Mouse (Mus musculus) embryonic facial prominence, embryonic 12.5 days (tissue): ENCODE results near the gene Pip4k2a. TPM values are rescaled to one million over a fixed set of nuclear protein-coding genes. Genes with fewer than 3 reads are reported as not detected.

Source experiments
- ATAC-seq: fragments of 200-750 bp; cut with Nextera tagmentation; 2 replicates; pipeline ENCODE4 v1.8.0; 2017; ENCODE audit not compliant: insufficient number of reproducible peaks, insufficient read depth, low FRiP score, low TSS enrichment
- H3K27ac ChIP-seq: fragments of 300-500 bp; sonication (generic); 2 replicates; pipeline ENCODE4 v1.5.1; 2016; ENCODE audit warnings: mild to moderate bottlenecking
- H3K27me3 ChIP-seq: fragments of 300-500 bp; sonication (generic); 2 replicates; pipeline ENCODE4 v1.6.1; 2016; ENCODE audit warnings: mild to moderate bottlenecking, moderate library complexity
- H3K36me3 ChIP-seq: fragments of 300-500 bp; sonication (generic); 2 replicates; pipeline ENCODE4 v1.6.1; 2016; ENCODE audit warnings: mild to moderate bottlenecking
- H3K4me1 ChIP-seq: fragments of 300-500 bp; sonication (generic); 2 replicates; pipeline ENCODE4 v1.6.1; 2016
- H3K4me2 ChIP-seq: fragments of 300-500 bp; sonication (generic); replicated peaks from 2 replicates; pipeline ENCODE4 v1.6.1; 2016; ENCODE audit warnings: mild to moderate bottlenecking, moderate library complexity
- H3K4me3 ChIP-seq: fragments of 300-500 bp; sonication (generic); 2 replicates; pipeline ENCODE4 v1.5.1; 2016; ENCODE audit warnings: mild to moderate bottlenecking
- H3K9ac ChIP-seq: fragments of 300-500 bp; sonication (generic); 2 replicates; pipeline ENCODE4 v1.6.1; 2016; ENCODE audit warnings: mild to moderate bottlenecking, moderate library complexity
- H3K9me3 ChIP-seq: fragments of 300-500 bp; sonication (generic); 2 replicates; pipeline ENCODE4 v1.6.1; 2016; ENCODE audit warnings: mild to moderate bottlenecking, moderate library complexity
- WGBS: fragments of 180-500 bp; shearing (Covaris S2); methylation state at CpG from one replicate; pipeline ENCODE4 v1.1.7; 2016; 5-methylcytosine and 5-hydroxymethylcytosine counted together
- polyA plus RNA-seq: library from polyadenylated mRNA; unstranded; fragments of >200 nt; fragmentation: Nextera tagmentation; extraction: Ambion mirVana; gene quantifications from 2 replicates; pipeline ENCODE4 v1.2.1, GENCODE M21; 2016

The Pip4k2a gene
- polyA plus RNA-seq, 1 experiment from 2014 or later: 10.2 TPM

DNA sequence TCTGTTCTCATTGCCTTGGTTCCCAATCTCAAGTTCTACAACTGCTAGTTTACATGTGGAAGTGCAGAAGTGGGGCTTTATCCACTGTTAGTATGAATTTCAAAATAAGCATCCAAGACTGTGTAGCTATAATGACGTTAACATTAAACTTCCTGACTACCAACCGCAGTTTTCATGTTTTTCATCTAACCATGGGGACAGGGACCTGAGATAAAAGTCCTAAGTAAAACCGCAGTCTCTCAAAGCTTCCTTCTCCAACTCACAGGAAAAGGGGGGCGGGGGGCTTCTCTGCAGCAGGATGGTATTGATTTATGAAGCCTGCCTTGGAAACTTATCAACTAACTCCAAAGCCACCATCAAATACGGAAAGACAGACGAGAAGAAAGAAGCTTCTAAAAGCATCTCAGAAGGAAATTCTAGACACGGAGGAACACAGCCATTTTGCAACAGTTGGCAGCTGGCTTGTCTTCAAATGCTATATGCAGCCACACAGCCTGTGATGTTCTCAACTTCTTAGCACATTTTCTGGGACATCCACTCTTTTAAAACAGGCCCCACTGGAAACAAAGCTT, 45.7 kb downstream of the Pip4k2a start:
- Histone ChIP-seq H3K27me3 (no peaks in the 10 kb centered on the region), H3K9ac (no peak overlapping the region), H3K4me3 (no peak overlapping the region), H3K4me2 (no peak overlapping the region), H3K9me3 (no peaks in the 10 kb centered on the region), H3K4me1 (peaks cover 17% of the 10 kb centered on the region; the same call in 1 of the 2 replicates), H3K36me3 (no peaks in the 10 kb centered on the region), H3K27ac (no peak overlapping the region)
- no peak for ATAC-seq
- WGBS: 41% methylated on average over 7 of the region's 7 CpGs

- WGBS: 79% methylated on average over 2 of the region's 2 CpGs
- Histone ChIP-seq H3K4me1 (peaks cover 16% of the 10 kb centered on the region; the same call in 1 of the 2 replicates), H3K4me3 (no peak overlapping the region), H3K9me3 (no peaks in the 10 kb centered on the region), H3K27ac (no peak overlapping the region), H3K9ac (no peak overlapping the region), H3K36me3 (no peaks in the 10 kb centered on the region), H3K27me3 (no peaks in the 10 kb centered on the region), H3K4me2 (no peak overlapping the region)
- no peak for ATAC-seq
Observed at GRCm38 (mm10) chr2:18950758-18951157, 47.2 kb downstream of the Pip4k2a start.

- H3K4me3 ChIP-seq: no peak overlapping the region
- H3K9ac ChIP-seq: no peak overlapping the region
- no peaks in the 10 kb centered on the region for H3K27me3 ChIP-seq
- no peak overlapping the region for H3K27ac ChIP-seq
- H3K4me2 ChIP-seq: no peak overlapping the region
- ATAC-seq: no peak
- 79% methylated on average over 7 of the region's 7 CpGs for WGBS
- H3K36me3 ChIP-seq: no peaks in the 10 kb centered on the region
- peaks cover 12% of the 10 kb centered on the region; the same call in 1 of the 2 replicates for H3K4me1 ChIP-seq
- H3K9me3 ChIP-seq: no peaks in the 10 kb centered on the region
Observed at GRCm38 (mm10) chr2:18948741-18949140, 49.2 kb downstream of the Pip4k2a start.

DNA sequence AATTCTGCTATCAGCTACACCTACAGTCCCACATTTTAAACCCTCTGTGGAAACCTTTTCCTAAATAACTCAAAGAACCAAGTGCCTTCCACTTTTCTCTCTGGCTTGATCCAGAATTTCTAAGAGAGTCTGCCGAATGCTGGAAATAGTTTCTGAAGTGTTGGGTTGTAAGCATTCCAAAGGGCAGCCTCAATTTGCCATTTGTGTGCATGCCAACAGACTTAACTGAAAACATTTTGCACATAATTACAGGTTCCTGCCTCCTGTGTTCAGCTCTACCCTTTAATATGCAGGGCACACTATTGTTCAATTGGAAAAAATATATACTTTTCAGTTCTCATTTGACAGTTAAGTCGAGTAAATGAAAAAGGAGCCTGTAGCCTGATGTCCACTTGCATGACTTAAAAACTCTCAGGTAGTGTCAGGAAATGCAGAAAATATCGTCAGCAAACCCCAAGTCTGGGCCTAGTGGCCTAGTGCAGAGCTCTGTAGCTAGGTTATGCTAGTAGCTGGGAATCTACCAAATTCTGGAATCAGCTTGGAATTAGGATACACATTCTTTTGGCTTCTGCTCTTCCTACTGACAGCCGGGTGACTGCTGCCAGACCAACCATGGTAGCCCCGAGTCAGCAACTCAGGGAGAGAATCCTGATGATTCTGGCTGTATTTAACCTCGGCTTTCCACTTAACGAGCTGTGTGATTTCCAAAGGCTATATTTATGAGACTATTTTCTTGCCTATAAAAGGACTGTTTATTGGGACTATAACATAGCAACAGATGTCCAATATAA, 50.1 kb downstream of the Pip4k2a start:
- Histone ChIP-seq H3K9ac (no peak overlapping the region), H3K27ac (no peak overlapping the region), H3K27me3 (no peaks in the 10 kb centered on the region), H3K4me3 (no peak overlapping the region), H3K36me3 (no peaks in the 10 kb centered on the region), H3K4me1 (peaks cover 7% of the 10 kb centered on the region; the same call in 1 of the 2 replicates), H3K4me2 (no peak overlapping the region), H3K9me3 (no peaks in the 10 kb centered on the region)
- ATAC-seq: no peak
- WGBS: 49% methylated on average over 7 of the region's 7 CpGs

GRCm38 (mm10) chr2:18945438-18945837, 52.5 kb downstream of the Pip4k2a start:
- Histone ChIP-seq H3K4me3 (no peak overlapping the region), H3K9me3 (no peaks in the 10 kb centered on the region), H3K27ac (no peak overlapping the region), H3K36me3 (no peaks in the 10 kb centered on the region), H3K27me3 (no peaks in the 10 kb centered on the region), H3K9ac (no peak overlapping the region), H3K4me1 (no peaks in the 10 kb centered on the region; the same call in 1 of the 2 replicates), H3K4me2 (no peak overlapping the region)
- 58% methylated on average over 1 of the region's 1 CpGs for WGBS
- ATAC-seq: no peak

GRCm38 (mm10) chr2:18943930-18944329, 54.0 kb downstream of the Pip4k2a start:
- WGBS: 81% methylated on average over 2 of the region's 2 CpGs

GRCm38 (mm10) chr2:18943366-18943765, 54.6 kb downstream of the Pip4k2a start:
- no peaks in the 10 kb centered on the region for H3K27me3 ChIP-seq
- 72% methylated on average over 4 of the region's 4 CpGs for WGBS

More at GRCm38 (mm10) chr2:18943930-18944329, 54.0 kb downstream of the Pip4k2a start:
- no peak for ATAC-seq
- no peak overlapping the region for H3K4me3 ChIP-seq
- H3K4me1 ChIP-seq: peaks cover 3% of the 10 kb centered on the region
- no peak overlapping the region for H3K9ac ChIP-seq
- H3K9me3 ChIP-seq: no peaks in the 10 kb centered on the region
- H3K27me3 ChIP-seq: no peaks in the 10 kb centered on the region
- no peaks in the 10 kb centered on the region for H3K36me3 ChIP-seq
- no peak overlapping the region for H3K27ac ChIP-seq
- H3K4me2 ChIP-seq: no peak overlapping the region

DNA sequence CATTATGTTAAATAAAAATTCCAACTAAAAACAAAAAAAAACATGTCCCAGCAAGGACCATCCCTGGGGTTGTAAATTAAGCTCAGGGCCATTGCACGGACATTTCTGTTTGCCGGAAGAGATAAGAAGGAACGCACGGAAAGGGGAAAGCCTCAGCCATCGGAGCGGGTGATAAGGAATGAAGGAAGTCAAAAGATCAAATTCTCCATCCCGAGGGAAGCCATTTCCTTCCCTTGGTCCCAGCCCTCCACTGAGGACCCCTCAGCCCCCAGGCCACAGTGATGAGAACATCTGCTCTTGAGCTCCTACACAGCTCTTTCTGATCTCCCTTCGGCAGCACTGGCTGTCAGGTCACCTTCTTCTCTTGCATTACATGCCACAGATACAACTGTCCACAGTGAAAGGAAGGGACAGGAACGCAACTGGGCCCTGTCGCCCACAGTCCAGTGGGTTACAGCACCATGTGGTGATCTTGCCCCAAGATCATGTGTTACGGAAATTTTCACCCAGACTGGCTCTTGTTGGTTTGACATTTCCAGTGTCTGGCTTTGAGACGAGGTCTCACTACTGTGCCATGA, 57.1 kb downstream of the Pip4k2a start:
- Histone ChIP-seq H3K4me3 (no peak overlapping the region), H3K27ac (no peak overlapping the region), H3K36me3 (no peaks in the 10 kb centered on the region), H3K9ac (no peak overlapping the region), H3K4me1 (peaks cover 12% of the 10 kb centered on the region), H3K4me2 (no peak overlapping the region), H3K9me3 (no peaks in the 10 kb centered on the region), H3K27me3 (no peaks in the 10 kb centered on the region)
- WGBS: 59% methylated on average over 12 of the region's 12 CpGs
- no peak for ATAC-seq

More at GRCm38 (mm10) chr2:18943366-18943765, 54.6 kb downstream of the Pip4k2a start:
- H3K27ac ChIP-seq: no peak overlapping the region
- H3K4me2 ChIP-seq: no peak overlapping the region
- H3K36me3 ChIP-seq: no peaks in the 10 kb centered on the region
- no peaks in the 10 kb centered on the region for H3K9me3 ChIP-seq
- no peak overlapping the region for H3K4me3 ChIP-seq
- peaks cover 5% of the 10 kb centered on the region for H3K4me1 ChIP-seq
- H3K9ac ChIP-seq: no peak overlapping the region
- no peak for ATAC-seq

DNA sequence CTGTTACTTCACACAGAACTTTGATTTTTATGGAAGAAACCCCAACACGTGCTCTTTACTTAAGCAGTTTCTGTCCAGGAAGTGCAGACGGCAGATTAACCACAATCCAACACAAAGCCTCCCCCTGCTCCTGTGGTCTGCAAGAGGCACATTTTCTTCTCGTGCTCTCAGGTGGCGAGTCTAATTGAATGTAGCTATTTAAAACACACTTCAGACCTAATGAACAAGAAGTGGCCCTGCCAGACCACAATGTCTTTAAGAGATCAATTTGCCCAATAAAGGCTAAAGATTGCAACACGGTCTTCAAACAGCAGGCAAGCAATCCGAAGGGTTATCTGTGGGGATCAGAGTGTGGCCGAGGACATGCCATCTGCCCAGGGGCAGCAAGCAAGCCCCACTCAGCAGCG, 59.0 kb downstream of the Pip4k2a start:
- H3K36me3 ChIP-seq: no peaks in the 10 kb centered on the region
- peaks cover 12% of the 10 kb centered on the region for H3K4me1 ChIP-seq
- H3K4me2 ChIP-seq: no peak overlapping the region
- no peaks in the 10 kb centered on the region for H3K27me3 ChIP-seq
- H3K4me3 ChIP-seq: no peak overlapping the region
- H3K9ac ChIP-seq: no peak overlapping the region
- no peak overlapping the region for H3K27ac ChIP-seq
- 21% methylated on average over 8 of the region's 8 CpGs for WGBS
- no peak for ATAC-seq
- no peaks in the 10 kb centered on the region for H3K9me3 ChIP-seq

DNA sequence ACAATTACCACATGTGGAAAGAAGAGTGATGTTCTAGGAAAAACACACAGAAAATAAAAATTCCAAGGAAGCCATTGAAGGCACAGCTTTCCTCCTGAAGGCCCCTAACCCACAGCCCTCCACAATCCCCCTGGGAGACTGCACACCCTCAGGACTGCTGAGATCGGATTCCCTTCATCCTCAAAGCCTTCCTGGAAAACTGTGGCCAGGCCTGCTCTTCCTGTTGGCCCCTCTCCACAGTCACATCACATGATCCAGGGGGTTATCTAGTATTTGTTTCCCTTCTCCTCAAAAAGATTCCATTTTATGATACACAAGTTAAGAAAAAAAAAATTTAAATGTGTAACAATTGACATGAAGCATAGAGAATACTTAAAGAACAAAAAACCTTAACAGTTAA, 59.7 kb downstream of the Pip4k2a start:
- 13% methylated on average over 1 of the region's 1 CpGs for WGBS
- Histone ChIP-seq H3K4me3 (no peak overlapping the region), H3K4me1 (peaks cover 14% of the 10 kb centered on the region), H3K36me3 (no peaks in the 10 kb centered on the region), H3K9me3 (no peaks in the 10 kb centered on the region), H3K9ac (no peak overlapping the region), H3K27ac (no peak overlapping the region), H3K4me2 (no peak overlapping the region), H3K27me3 (no peaks in the 10 kb centered on the region)
- ATAC-seq: no peak

DNA sequence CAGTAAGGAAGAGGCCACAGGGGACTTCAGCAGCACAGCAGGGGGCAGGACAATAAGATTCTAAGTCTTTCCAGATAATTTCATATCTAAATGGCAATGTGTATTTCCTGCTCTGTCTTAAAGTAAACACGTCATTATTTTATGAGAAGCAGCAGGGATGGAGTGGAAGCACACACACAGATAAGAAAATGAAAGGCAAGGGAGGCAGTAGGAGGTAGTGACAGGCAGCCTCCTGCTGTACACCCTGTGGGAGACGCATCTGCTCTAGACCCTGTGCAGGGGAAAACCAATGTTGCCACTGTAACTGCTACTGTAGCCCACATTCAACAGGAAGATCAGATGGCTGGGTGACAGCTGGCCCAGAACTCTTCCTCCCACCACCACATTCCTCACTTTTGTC, 60.3 kb downstream of the Pip4k2a start:
- no peaks in the 10 kb centered on the region for H3K27me3 ChIP-seq
- WGBS: 65% methylated on average over 2 of the region's 2 CpGs
- no peak overlapping the region for H3K4me2 ChIP-seq
- H3K4me3 ChIP-seq: no peak overlapping the region
- ATAC-seq: no peak
- H3K4me1 ChIP-seq: peaks cover 16% of the 10 kb centered on the region
- H3K9ac ChIP-seq: no peak overlapping the region
- H3K27ac ChIP-seq: no peak overlapping the region
- H3K9me3 ChIP-seq: no peaks in the 10 kb centered on the region
- H3K36me3 ChIP-seq: no peaks in the 10 kb centered on the region

DNA sequence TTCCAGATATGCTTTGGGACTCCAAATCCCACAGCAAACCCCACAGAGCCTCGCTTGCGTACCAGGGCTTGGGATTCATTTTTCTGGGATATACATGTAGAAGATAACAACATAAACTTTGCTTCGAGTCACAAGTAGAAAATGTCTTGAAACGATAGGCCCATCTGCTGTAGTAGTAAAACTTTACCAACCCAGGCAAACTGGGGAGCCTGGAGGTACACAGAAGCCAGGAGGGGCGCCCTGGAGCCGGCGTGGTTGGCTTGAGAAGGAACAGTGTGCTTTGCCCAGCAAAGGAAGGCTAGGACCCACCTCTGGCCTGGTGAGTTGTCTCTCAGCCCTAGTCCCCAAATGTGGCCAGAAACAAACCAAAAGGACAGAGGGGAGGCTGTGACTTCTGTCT, 61.5 kb downstream of the Pip4k2a start:
- Histone ChIP-seq H3K27me3 (no peaks in the 10 kb centered on the region), H3K4me1 (peaks cover 16% of the 10 kb centered on the region), H3K27ac (no peak overlapping the region), H3K36me3 (no peaks in the 10 kb centered on the region), H3K4me2 (no peak overlapping the region), H3K9me3 (no peaks in the 10 kb centered on the region), H3K4me3 (no peak overlapping the region), H3K9ac (no peak overlapping the region)
- WGBS: 86% methylated on average over 7 of the region's 7 CpGs
- no peak for ATAC-seq
